Mouse (Mus musculus) naive thymus-derived CD4-positive, alpha-beta T cell, adult 2 months (primary cell): ENCODE measurements around the gene Glrp1.
A peak's percentile ranks its signal among the peaks of the same experiment; 100 is the strongest.

ENCODE experiments used
- DNase-seq: peaks from one replicate; pipeline ENCODE4 v3.0.0-alpha.2; 2011; ENCODE audit warnings: low read depth

The Glrp1 gene

DNA sequence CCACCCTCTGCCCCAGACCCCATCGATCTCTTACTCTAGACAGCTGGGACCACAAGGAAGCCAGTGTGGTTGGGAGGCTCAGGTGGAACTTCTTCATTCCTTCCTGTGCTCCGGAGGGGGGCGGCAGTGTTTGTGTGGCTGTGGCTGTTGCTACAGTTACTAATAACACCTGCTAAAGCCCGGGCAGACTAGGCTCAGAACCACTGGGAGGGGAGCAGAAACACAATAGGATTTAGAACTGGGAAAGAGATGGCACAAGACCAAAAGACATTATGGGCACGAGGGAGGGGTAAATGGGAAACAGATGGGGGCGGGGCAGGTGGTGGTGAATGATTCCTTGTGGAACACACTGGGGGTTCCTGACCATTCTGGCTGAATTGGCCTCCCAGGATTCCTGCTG is 47.4 kb downstream of the Glrp1 start:
- peak; percentile 57 for DNase-seq

DNA sequence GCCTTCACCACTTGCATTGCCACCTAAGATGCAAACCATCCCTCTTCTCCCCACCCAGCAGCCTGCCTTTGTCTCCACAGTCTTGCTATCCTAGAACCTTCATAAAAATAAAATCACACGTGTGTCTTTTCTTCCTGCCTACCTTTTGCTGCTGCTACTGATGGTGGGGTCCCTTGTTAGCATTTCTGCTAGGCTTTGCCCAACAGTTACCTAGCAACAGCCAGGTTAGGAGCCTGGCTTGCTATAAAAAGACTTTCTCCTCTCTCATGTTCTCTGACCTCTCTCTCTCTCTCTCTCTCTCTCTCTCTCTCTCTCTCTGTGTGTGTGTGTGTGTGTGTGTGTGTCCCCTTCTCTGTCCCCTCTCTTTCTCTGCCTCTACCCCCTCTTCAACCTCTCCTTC is 48.8 kb downstream of the Glrp1 start:
- DNase-seq: peak; percentile 36

GRCm38 (mm10) chr1:88459655-88460054 is 50.2 kb downstream of the Glrp1 start:
- peak; percentile 4 for DNase-seq

DNA sequence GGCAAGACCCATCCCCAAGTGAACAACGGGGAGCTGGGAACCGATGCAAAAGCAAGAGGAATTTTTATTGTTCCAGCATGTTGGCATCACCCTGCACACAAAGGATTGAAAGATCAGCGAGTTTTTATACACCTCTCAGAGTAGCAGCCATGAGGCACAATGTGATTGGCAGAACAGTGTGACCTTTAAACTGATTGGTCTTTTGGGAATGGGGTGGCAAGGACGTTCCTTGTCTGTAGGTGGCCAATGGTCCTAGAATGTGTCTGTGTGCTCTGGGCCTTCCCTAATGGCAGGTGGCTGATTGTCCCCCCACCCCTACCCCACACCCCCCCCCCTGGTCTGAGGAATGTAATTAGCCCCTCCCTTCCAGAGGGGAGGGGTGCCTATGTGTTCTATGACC is 50.7 kb downstream of the Glrp1 start:
- no peak for DNase-seq

- peak; percentile 88 for DNase-seq
These were observed 53.3 kb downstream of the Glrp1 start for GRCm38 (mm10) chr1:88456451-88457072.

- DNase-seq: no peak
These were observed 54.1 kb downstream of the Glrp1 start for GRCm38 (mm10) chr1:88455761-88456160.

GRCm38 (mm10) chr1:88454703-88455102 is 55.2 kb downstream of the Glrp1 start:
- no peak for DNase-seq

GRCm38 (mm10) chr1:88452198-88452597 is 57.7 kb downstream of the Glrp1 start:
- no peak for DNase-seq

DNA sequence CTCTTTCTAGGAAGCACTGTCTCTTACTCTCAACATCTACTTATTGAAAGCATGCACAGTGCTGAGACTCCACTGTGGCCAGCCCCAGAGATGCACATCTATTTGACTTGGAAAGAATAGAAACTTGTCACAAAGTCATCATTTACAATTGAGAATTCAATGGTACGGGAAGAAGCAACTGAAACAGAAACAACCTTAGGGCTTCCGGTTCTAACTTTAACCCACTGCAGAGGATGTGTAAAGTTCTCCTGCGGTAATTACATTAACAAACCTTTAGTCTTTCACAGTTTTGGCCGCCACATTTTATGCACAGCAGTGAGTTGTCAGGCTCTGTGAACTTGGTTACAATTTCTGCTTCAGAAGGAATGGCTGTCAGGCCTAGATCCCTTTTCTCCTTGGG is 59.2 kb downstream of the Glrp1 start:
- peak; percentile 59 for DNase-seq
